31 mouse cellular contexts compared by ENCODE assay signal in genomic region chr17:61106302-61106701, GRCm38 (mm10).
"Had no signal": no experiment of that assay in that cellular context is flagged by ENCODE, and none has a peak within 500 bp of the region (broad histone marks: within the 10 kb centered on the region; RNA-seq: fewer than 3 reads in every experiment).

No protein-coding gene starts in this region.

- H3K36me3 ChIP-seq: limb, embryonic 10.5 days; limb, embryonic 12.5 days; limb, embryonic 13.5 days; limb, embryonic 15.5 days; liver, embryonic 12.5 days; liver, embryonic 13.5 days; liver, embryonic 15.5 days; lung, embryonic 15.5 days; midbrain, embryonic 10.5 days; midbrain, embryonic 12.5 days; midbrain, embryonic 15.5 days; neural tube, embryonic 12.5 days had no signal

- H3K4me2 ChIP-seq: limb, embryonic 12.5 days; limb, embryonic 13.5 days; limb, embryonic 15.5 days; liver, embryonic 11.5 days; liver, embryonic 12.5 days; liver, embryonic 13.5 days; liver, embryonic 15.5 days; lung, embryonic 14.5 days; lung, embryonic 15.5 days; midbrain, embryonic 12.5 days; midbrain, embryonic 15.5 days; neural tube, embryonic 12.5 days had no signal

- H3K27ac ChIP-seq: left cerebral cortex, adult 2 months; limb, embryonic 10.5 days; limb, embryonic 12.5 days; limb, embryonic 13.5 days; limb, embryonic 15.5 days; liver, embryonic 12.5 days; liver, embryonic 13.5 days; liver, embryonic 14.5 days; liver, embryonic 15.5 days; lung, embryonic 15.5 days; macrophage; midbrain, embryonic 10.5 days; midbrain, embryonic 12.5 days; midbrain, embryonic 15.5 days; neural tube, embryonic 12.5 days had no signal

- H3K9me3 ChIP-seq: limb, embryonic 10.5 days; limb, embryonic 12.5 days; limb, embryonic 13.5 days; limb, embryonic 15.5 days; liver, embryonic 12.5 days; liver, embryonic 13.5 days; liver, embryonic 15.5 days; lung, embryonic 15.5 days; megakaryocyte, embryonic 14.5 days; midbrain, embryonic 10.5 days; midbrain, embryonic 12.5 days; midbrain, embryonic 15.5 days; neural tube, embryonic 12.5 days had no signal

- H3K27me3 ChIP-seq: limb, embryonic 12.5 days; limb, embryonic 13.5 days; limb, embryonic 15.5 days; liver, embryonic 12.5 days; liver, embryonic 13.5 days; liver, embryonic 15.5 days; lung, embryonic 15.5 days; megakaryocyte, embryonic 14.5 days; midbrain, embryonic 12.5 days; midbrain, embryonic 15.5 days; neural tube, embryonic 12.5 days had no signal

- H3K9ac ChIP-seq: limb, embryonic 12.5 days; limb, embryonic 13.5 days; limb, embryonic 15.5 days; liver, embryonic 12.5 days; liver, embryonic 13.5 days; liver, embryonic 14.5 days; liver, embryonic 15.5 days; liver, postnatal 0 days; lung, embryonic 14.5 days; lung, embryonic 15.5 days; midbrain, embryonic 12.5 days; midbrain, embryonic 15.5 days; neural tube, embryonic 12.5 days had no signal

- DNase-seq: left cerebral cortex, postnatal 4 days; liver; liver, embryonic 13.5 days; liver, postnatal 0 days; lung, adult 18-20 months; lung, adult 2 months; lung, embryonic 14.5 days; lung, postnatal 10 days; lung, postnatal 14 days; lung, postnatal 36 days; lung, postnatal 4 days; midbrain, embryonic 14.5 days had no signal

- H3K4me3 ChIP-seq: left cerebral cortex, adult 2 months; limb, embryonic 10.5 days; limb, embryonic 12.5 days; limb, embryonic 13.5 days; limb, embryonic 15.5 days; liver, embryonic 12.5 days; liver, embryonic 13.5 days; liver, embryonic 15.5 days; lung, embryonic 15.5 days; megakaryocyte, embryonic 14.5 days; midbrain, embryonic 10.5 days; midbrain, embryonic 12.5 days; midbrain, embryonic 15.5 days; myocyte; neural tube, embryonic 12.5 days had no signal

- H3K4me1 ChIP-seq: limb, embryonic 10.5 days; limb, embryonic 12.5 days; limb, embryonic 13.5 days; limb, embryonic 15.5 days; liver, embryonic 12.5 days; liver, embryonic 13.5 days; liver, embryonic 15.5 days; lung, embryonic 15.5 days; megakaryocyte, embryonic 14.5 days; midbrain, embryonic 10.5 days; midbrain, embryonic 12.5 days; midbrain, embryonic 15.5 days; neural tube, embryonic 12.5 days had no signal

- ATAC-seq: liver, embryonic 12.5 days; liver, postnatal 0 days; lung, postnatal 0 days; midbrain, embryonic 15.5 days; midbrain, embryonic 16.5 days had no signal
